Mouse (Mus musculus): ENCODE data around the gene 2010106E10Rik.

2010106E10Rik gene

DNA sequence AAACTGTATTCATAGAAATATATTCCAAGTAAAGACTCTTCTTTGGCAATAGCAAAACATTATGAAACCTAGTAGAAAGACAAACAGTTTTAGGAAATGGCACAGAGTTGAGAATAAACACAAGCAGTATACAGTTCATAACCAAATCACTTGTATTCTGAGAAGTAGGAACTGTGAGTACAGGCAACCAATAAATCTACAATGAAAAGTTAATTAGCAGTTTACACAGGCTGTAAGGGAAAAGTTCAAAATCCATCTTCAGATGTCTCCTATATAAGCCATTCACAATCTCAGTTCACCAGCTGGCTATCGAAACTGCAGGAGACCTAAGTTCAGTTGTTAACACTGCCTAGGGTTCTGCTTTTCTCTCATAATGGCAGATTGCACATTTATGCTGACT lies at the start of gene 2010106E10Rik:
Gene 2010106E10Rik (plus strand): TSS at position 301 of the 400 bp plus-strand sequence.
- no peak for DNase-seq (ENCODE audit: extremely low spot score)

- DNase-seq (ENCODE audit: extremely low spot score): no peak
These were observed 10.6 kb downstream of the 2010106E10Rik start for GRCm38 (mm10) chrX:112505651-112506050.

GRCm38 (mm10) chrX:112524755-112525154 lies 29.7 kb downstream of the 2010106E10Rik start:
- peak; percentile 13 for DNase-seq (ENCODE audit: extremely low spot score)

GRCm38 (mm10) chrX:112543115-112543514 lies 48.0 kb downstream of the 2010106E10Rik start:
- no peak for DNase-seq (ENCODE audit: extremely low spot score)

GRCm38 (mm10) chrX:112567716-112568115 lies 72.6 kb downstream of the 2010106E10Rik start:
- DNase-seq (ENCODE audit: extremely low spot score): no peak

DNA sequence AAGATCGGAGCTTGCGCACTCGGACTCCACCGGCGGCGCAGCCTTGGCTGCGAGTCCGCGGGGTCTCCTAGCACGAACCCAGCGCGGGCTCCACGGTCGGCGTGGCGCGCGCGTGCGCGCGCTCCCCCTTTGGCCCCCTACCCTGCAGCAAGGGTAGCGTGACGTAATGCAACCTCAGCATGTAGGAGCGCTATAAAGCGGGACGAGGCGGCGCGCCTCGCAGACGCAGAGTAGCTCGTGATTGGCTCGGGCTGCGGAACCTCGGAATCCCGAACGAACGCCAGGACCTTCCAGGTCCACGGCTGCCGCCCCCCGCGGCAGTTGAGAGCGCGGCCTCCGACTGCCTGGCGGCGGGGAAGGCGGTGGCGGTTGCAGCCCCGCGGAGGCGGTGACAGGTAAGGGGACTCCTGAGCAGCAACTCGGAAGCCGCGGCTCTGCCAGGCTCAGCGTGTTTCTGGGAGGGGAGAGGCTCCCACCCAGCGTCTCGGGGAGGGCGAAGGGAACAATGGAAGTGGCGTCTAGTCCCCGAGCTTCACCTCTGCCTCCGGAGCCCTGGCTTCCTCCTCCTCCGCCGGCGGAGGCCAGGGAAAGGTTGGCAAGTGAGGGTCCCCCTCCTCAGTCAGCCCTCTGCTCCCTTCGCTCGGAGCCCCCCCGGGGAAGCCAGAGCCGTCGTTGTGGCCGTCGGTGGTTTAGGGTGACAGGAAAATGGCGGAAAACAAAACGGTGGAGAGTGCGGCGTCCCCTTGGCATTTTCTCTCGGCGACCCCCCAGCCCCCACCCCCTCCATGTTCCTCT lies 105.6 kb downstream of the 2010106E10Rik start, which contains the start of gene Zfp711:
Gene Zfp711 (plus strand): TSS at position 16 of the 795 bp plus-strand sequence.
- peak; percentile 76 for DNase-seq (ENCODE audit: extremely low spot score)

- peak; percentile 43 for DNase-seq (ENCODE audit: extremely low spot score)
These were observed 106.4 kb downstream of the 2010106E10Rik start for GRCm38 (mm10) chrX:112601306-112602120.
